Mouse (Mus musculus) neural tube, embryonic 11.5 days (tissue): ENCODE results near the gene Sbf2. TPM values are rescaled to one million over a fixed set of nuclear protein-coding genes. Genes with fewer than 3 reads are reported as not detected.

Experiments
- ATAC-seq: fragments of 200-750 bp; cut with Nextera tagmentation; 2 replicates; pipeline ENCODE4 v1.8.0; 2017; ENCODE audit warnings: moderate number of reproducible peaks, mild to moderate bottlenecking, moderate TSS enrichment, moderate library complexity; ENCODE audit not compliant: insufficient read depth, low FRiP score, low TSS enrichment
- DNase-seq: peaks from one replicate; pipeline ENCODE4 v3.0.0-alpha.2; 2015; ENCODE audit warnings: low spot score
- H3K27ac ChIP-seq: fragments of 300-500 bp; sonication (generic); 2 replicates; pipeline ENCODE4 v1.5.1; 2014; ENCODE audit warnings: low read depth, mild to moderate bottlenecking, low read length
- H3K27me3 ChIP-seq: fragments of 300-500 bp; sonication (generic); 2 replicates; pipeline ENCODE4 v1.6.1; 2014; ENCODE audit warnings: mild to moderate bottlenecking, low read length, mixed read lengths; ENCODE audit not compliant: control insufficient read depth, insufficient read depth
- H3K36me3 ChIP-seq: fragments of 300-500 bp; sonication (generic); 2 replicates; pipeline ENCODE4 v1.6.1; 2014; ENCODE audit warnings: mild to moderate bottlenecking, low read length, moderate library complexity, mixed read lengths; ENCODE audit not compliant: control insufficient read depth, insufficient read depth
- H3K4me1 ChIP-seq: fragments of 300-500 bp; sonication (generic); 2 replicates; pipeline ENCODE4 v1.6.1; 2014; ENCODE audit warnings: low read length, mixed read lengths; ENCODE audit not compliant: control insufficient read depth, insufficient read depth
- H3K4me2 ChIP-seq: fragments of 300-500 bp; sonication (generic); 2 replicates; pipeline ENCODE4 v1.6.1; 2014; ENCODE audit warnings: low read depth, mild to moderate bottlenecking, moderate library complexity
- H3K4me3 ChIP-seq: fragments of 300-500 bp; sonication (generic); 2 replicates; pipeline ENCODE4 v1.5.1; 2014; ENCODE audit warnings: low read depth, low read length
- H3K9ac ChIP-seq: fragments of 300-500 bp; sonication (generic); 2 replicates; pipeline ENCODE4 v1.6.1; 2014; ENCODE audit warnings: mild to moderate bottlenecking, low read length
- H3K9me3 ChIP-seq: fragments of 300-500 bp; sonication (generic); 2 replicates; pipeline ENCODE4 v1.6.1; 2016; ENCODE audit warnings: low read length; ENCODE audit not compliant: control insufficient read depth
- WGBS: fragments of 180-500 bp; shearing (Covaris S2); extraction: QIAGEN DNeasy Blood & Tissue Kit; methylation state at CpG from one replicate; pipeline ENCODE4 v1.1.7; 2014; 5-methylcytosine and 5-hydroxymethylcytosine counted together
- polyA plus RNA-seq: library from polyadenylated mRNA; unstranded; fragments of >200 nt; fragmentation: Nextera tagmentation; extraction: Ambion mirVana; gene quantifications from 2 replicates; pipeline ENCODE4 v1.2.1, GENCODE M21; 2014

The Sbf2 gene
- polyA plus RNA-seq, 1 experiment from 2014 or later = 40.5 TPM

- Histone ChIP-seq H3K27me3 (no peaks in the 10 kb centered on the region), H3K27ac (no peak overlapping the region), H3K9me3 (no peaks in the 10 kb centered on the region), H3K9ac (no peak overlapping the region), H3K4me2 (no peak overlapping the region), H3K4me3 (no peak overlapping the region), H3K36me3 (no peaks in the 10 kb centered on the region), H3K4me1 (no peaks in the 10 kb centered on the region)
- no peak for DNase-seq
- 71% methylated on average over 10 of the region's 10 CpGs for WGBS
- no peak for ATAC-seq
Measured at GRCm38 (mm10) chr7:110379335-110379914, 235.3 kb downstream of the Sbf2 start.

GRCm38 (mm10) chr7:110372529-110372928 is 242.2 kb downstream of the Sbf2 start:
- Histone ChIP-seq H3K4me1 (no peaks in the 10 kb centered on the region), H3K9me3 (no peaks in the 10 kb centered on the region), H3K27ac (no peak overlapping the region), H3K36me3 (no peaks in the 10 kb centered on the region), H3K27me3 (no peaks in the 10 kb centered on the region), H3K4me3 (no peak overlapping the region), H3K9ac (no peak overlapping the region), H3K4me2 (no peak overlapping the region)
- no peak for DNase-seq
- 84% methylated on average over 4 of the region's 4 CpGs for WGBS
- ATAC-seq = no peak

DNA sequence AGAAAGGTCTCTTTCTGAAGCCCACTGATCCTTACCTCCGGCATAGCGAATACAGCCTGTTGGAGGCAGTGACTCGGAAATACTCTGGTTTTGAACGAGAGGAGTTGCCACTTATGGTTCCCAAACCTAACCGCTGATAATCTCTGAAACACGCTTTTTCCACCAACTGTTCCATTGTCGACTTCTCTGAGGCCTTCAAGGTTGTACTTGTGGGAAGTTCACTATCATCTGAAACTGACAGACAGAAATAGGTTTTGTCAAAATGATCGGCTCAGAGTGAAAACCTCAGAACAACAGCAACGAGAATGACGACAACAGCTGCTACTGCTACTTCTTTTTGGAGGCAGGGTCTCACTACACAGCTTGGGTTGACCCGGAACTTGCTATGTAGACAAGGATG is 252.7 kb downstream of the Sbf2 start:
- Histone ChIP-seq H3K27me3 (no peaks in the 10 kb centered on the region), H3K9ac (no peak overlapping the region), H3K9me3 (no peaks in the 10 kb centered on the region), H3K4me1 (no peaks in the 10 kb centered on the region), H3K4me3 (no peak overlapping the region), H3K4me2 (no peak overlapping the region), H3K36me3 (no peaks in the 10 kb centered on the region), H3K27ac (no peak overlapping the region)
- no peak for ATAC-seq
- WGBS = 91% methylated on average over 11 of the region's 11 CpGs
- DNase-seq = no peak

DNA sequence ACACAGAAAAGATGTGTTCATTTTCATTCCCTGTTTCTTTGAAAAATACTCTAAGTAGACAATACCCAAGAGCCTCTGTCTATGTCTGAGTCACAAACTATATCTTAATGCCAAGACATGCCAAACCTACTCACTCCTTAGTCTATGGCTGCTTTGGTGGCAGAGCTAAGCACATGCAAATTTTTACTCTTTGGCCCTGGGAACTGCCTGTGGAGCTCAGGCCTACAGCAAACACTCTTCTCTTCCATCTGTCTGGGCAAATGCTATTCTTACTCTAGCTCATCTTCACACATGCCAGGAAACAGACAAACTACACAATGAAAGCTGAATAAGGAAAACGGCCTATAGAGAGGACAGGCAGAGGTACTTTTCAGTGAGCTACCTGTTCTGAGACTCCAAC is 253.2 kb downstream of the Sbf2 start:
- H3K9me3 ChIP-seq = no peaks in the 10 kb centered on the region
- H3K4me2 ChIP-seq = no peak overlapping the region
- H3K36me3 ChIP-seq = no peaks in the 10 kb centered on the region
- H3K4me3 ChIP-seq = no peak overlapping the region
- 97% methylated on average over 1 of the region's 1 CpGs for WGBS
- no peak overlapping the region for H3K9ac ChIP-seq
- no peak for DNase-seq
- no peak overlapping the region for H3K27ac ChIP-seq
- no peaks in the 10 kb centered on the region for H3K27me3 ChIP-seq
- H3K4me1 ChIP-seq = no peaks in the 10 kb centered on the region
- ATAC-seq = no peak

GRCm38 (mm10) chr7:110359391-110359790 is 255.3 kb downstream of the Sbf2 start:
- Histone ChIP-seq H3K36me3 (no peaks in the 10 kb centered on the region), H3K9me3 (no peaks in the 10 kb centered on the region), H3K9ac (no peak overlapping the region), H3K4me1 (no peaks in the 10 kb centered on the region), H3K4me3 (no peak overlapping the region), H3K27me3 (no peaks in the 10 kb centered on the region), H3K27ac (no peak overlapping the region), H3K4me2 (no peak overlapping the region)
- ATAC-seq (no peak), DNase-seq (no peak)
- 92% methylated on average over 2 of the region's 2 CpGs for WGBS

GRCm38 (mm10) chr7:110353971-110354370 is 260.8 kb downstream of the Sbf2 start:
- ATAC-seq = no peak
- H3K4me2 ChIP-seq = no peak overlapping the region
- WGBS = 75% methylated on average over 2 of the region's 2 CpGs
- H3K27ac ChIP-seq = no peak overlapping the region
- DNase-seq = no peak
- no peaks in the 10 kb centered on the region for H3K4me1 ChIP-seq
- no peak overlapping the region for H3K4me3 ChIP-seq
- H3K9ac ChIP-seq = no peak overlapping the region
- H3K27me3 ChIP-seq = no peaks in the 10 kb centered on the region
- H3K36me3 ChIP-seq = no peaks in the 10 kb centered on the region
- no peaks in the 10 kb centered on the region for H3K9me3 ChIP-seq

- H3K4me3 ChIP-seq = no peak overlapping the region
Measured at GRCm38 (mm10) chr7:110347250-110347649, 267.5 kb downstream of the Sbf2 start.

GRCm38 (mm10) chr7:110337601-110338000 is 277.1 kb downstream of the Sbf2 start:
- no peak overlapping the region for H3K9ac ChIP-seq
- no peaks in the 10 kb centered on the region for H3K9me3 ChIP-seq
- H3K27ac ChIP-seq = no peak overlapping the region
- ATAC-seq (no peak), DNase-seq (no peak)
- WGBS = 82% methylated on average over 4 of the region's 4 CpGs
- H3K4me2 ChIP-seq = no peak overlapping the region
- no peaks in the 10 kb centered on the region for H3K27me3 ChIP-seq
- no peak overlapping the region for H3K4me3 ChIP-seq
- H3K36me3 ChIP-seq = no peaks in the 10 kb centered on the region
- H3K4me1 ChIP-seq = no peaks in the 10 kb centered on the region

More at GRCm38 (mm10) chr7:110347250-110347649, 267.5 kb downstream of the Sbf2 start:
- Histone ChIP-seq H3K27ac (no peak overlapping the region), H3K27me3 (no peaks in the 10 kb centered on the region), H3K9ac (no peak overlapping the region), H3K9me3 (no peaks in the 10 kb centered on the region), H3K4me1 (no peaks in the 10 kb centered on the region), H3K36me3 (no peaks in the 10 kb centered on the region), H3K4me2 (no peak overlapping the region)
- ATAC-seq (no peak), DNase-seq (no peak)
- 92% methylated on average over 1 of the region's 1 CpGs for WGBS

DNA sequence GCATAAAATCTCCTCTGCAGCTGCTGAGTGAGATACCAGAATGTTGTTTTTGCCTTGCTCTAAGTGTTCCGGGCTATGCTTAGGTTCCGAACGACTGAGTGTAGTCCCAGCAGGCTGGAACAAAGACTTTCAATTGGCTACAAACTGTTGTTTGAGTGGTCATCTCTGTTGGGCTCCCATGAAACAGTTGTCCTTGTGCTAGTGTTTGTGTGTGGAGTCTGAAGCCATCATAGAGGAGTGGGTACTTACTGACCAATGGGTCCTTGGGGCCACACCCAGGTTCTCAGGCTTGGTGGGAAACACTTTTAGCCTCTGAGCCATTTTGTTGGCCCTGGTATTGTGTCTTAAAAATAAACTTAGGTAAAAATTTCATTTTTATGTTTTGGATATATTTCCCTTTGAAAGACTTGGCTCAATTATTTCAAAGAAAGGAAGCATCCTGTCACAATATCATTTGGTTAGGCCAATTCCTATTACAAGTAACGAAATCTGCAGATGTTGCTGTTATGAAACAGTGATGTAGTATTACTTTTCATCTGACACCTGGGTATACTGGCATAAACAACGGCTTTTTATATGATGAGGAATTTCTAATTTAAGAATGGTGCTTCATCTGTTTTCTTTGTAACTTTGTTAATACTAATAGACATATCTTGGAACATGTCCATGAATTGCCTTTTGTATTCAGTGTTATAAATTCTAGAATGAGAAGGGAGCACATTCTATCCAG is 289.2 kb downstream of the Sbf2 start:
- no peaks in the 10 kb centered on the region for H3K27me3 ChIP-seq
- 90% methylated on average over 5 of the region's 5 CpGs for WGBS
- DNase-seq (no peak), ATAC-seq (no peak)
- no peak overlapping the region for H3K27ac ChIP-seq
- no peak overlapping the region for H3K4me3 ChIP-seq
- peaks cover 11% of the 10 kb centered on the region for H3K36me3 ChIP-seq
- H3K9me3 ChIP-seq = no peaks in the 10 kb centered on the region
- H3K4me2 ChIP-seq = no peak overlapping the region
- H3K4me1 ChIP-seq = no peaks in the 10 kb centered on the region
- H3K9ac ChIP-seq = no peak overlapping the region
